Mouse (Mus musculus) stomach, embryonic 16.5 days (tissue): ENCODE measurements at regions not wholly inside any gene's neighbourhood (a gene's known extent, or its start where the extent isn't known, plus 50 kb on each side); places are given as distances from the start of the nearest gene placed in this dataset.

Source experiments
- ATAC-seq: fragments of 200-750 bp; cut with Nextera tagmentation; 2 replicates; pipeline ENCODE4 v1.8.0; 2017; ENCODE audit warnings: moderate number of reproducible peaks, moderate TSS enrichment; ENCODE audit not compliant: insufficient read depth, low FRiP score
- H3K27ac ChIP-seq: fragments of 300-500 bp; sonication (generic); 2 replicates; pipeline ENCODE4 v1.5.1; 2014; ENCODE audit warnings: low read length
- H3K27me3 ChIP-seq: fragments of 300-500 bp; sonication (generic); 2 replicates; pipeline ENCODE4 v1.6.1; 2014; ENCODE audit warnings: low read length, control low read depth, mixed read lengths; ENCODE audit not compliant: control insufficient read depth, insufficient read depth
- H3K36me3 ChIP-seq: fragments of 300-500 bp; sonication (generic); 2 replicates; pipeline ENCODE4 v1.6.1; 2014; ENCODE audit warnings: low read length; ENCODE audit not compliant: control insufficient read depth, insufficient read depth
- H3K4me1 ChIP-seq: fragments of 300-500 bp; sonication (generic); 2 replicates; pipeline ENCODE4 v1.6.1; 2014; ENCODE audit warnings: low read length, control low read depth, mixed read lengths; ENCODE audit not compliant: control insufficient read depth, insufficient read depth
- H3K4me2 ChIP-seq: fragments of 300-500 bp; sonication (generic); 2 replicates; pipeline ENCODE4 v1.6.1; 2014; ENCODE audit warnings: low read depth, low read length, mixed read lengths
- H3K4me3 ChIP-seq: fragments of 300-500 bp; sonication (generic); replicated peaks from 2 replicates; pipeline ENCODE4 v1.5.1; 2014; ENCODE audit warnings: mild to moderate bottlenecking, low read length
- H3K9ac ChIP-seq: fragments of 300-500 bp; sonication (generic); 2 replicates; pipeline ENCODE4 v1.6.1; 2014; ENCODE audit warnings: low read length
- H3K9me3 ChIP-seq: fragments of 300-500 bp; sonication (generic); replicated peaks from 2 replicates; pipeline ENCODE4 v1.6.1; 2016; ENCODE audit warnings: low read length, control low read depth; ENCODE audit not compliant: control insufficient read depth
- WGBS: fragments of 180-500 bp; shearing (Covaris S2); extraction: QIAGEN DNeasy Blood & Tissue Kit; methylation state at CpG from one replicate; pipeline ENCODE4 v1.1.7; 2014; 5-methylcytosine and 5-hydroxymethylcytosine counted together

- no peak overlapping the region for H3K4me3 ChIP-seq
- no peaks in the 10 kb centered on the region for H3K9me3 ChIP-seq
- H3K27me3 ChIP-seq, result no peaks in the 10 kb centered on the region
- H3K27ac ChIP-seq, result no peak overlapping the region
- ATAC-seq, result no peak
- H3K4me1 ChIP-seq, result no peaks in the 10 kb centered on the region; the same call in 1 of the 2 replicates
- no peak overlapping the region for H3K4me2 ChIP-seq
- no peaks in the 10 kb centered on the region for H3K36me3 ChIP-seq
- WGBS, result 35% methylated on average over 7 of the region's 7 CpGs
- H3K9ac ChIP-seq, result no peak overlapping the region
Measured at GRCm38 (mm10) chr9:43492236-43493000, 181.8 kb downstream of the Trim29 start.

GRCm38 (mm10) chr9:43498596-43498995, 187.9 kb downstream of the Trim29 start:
- no peak overlapping the region for H3K27ac ChIP-seq
- H3K4me2 ChIP-seq, result no peak overlapping the region
- 59% methylated on average over 14 of the region's 14 CpGs for WGBS
- no peaks in the 10 kb centered on the region for H3K27me3 ChIP-seq
- H3K4me3 ChIP-seq, result no peak overlapping the region
- H3K9ac ChIP-seq, result no peak overlapping the region
- no peaks in the 10 kb centered on the region for H3K4me1 ChIP-seq
- H3K36me3 ChIP-seq, result no peaks in the 10 kb centered on the region
- ATAC-seq, result no peak
- no peaks in the 10 kb centered on the region for H3K9me3 ChIP-seq

GRCm38 (mm10) chr9:43504270-43504932, 193.8 kb downstream of the Trim29 start:
- H3K27ac ChIP-seq, result peak overlapping the region; percentile 51; the same call in 1 of the 2 replicates
- H3K36me3 ChIP-seq, result no peaks in the 10 kb centered on the region
- no peak overlapping the region for H3K4me3 ChIP-seq
- H3K4me1 ChIP-seq, result no peaks in the 10 kb centered on the region
- ATAC-seq, result no peak
- no peak overlapping the region for H3K4me2 ChIP-seq
- no peak overlapping the region for H3K9ac ChIP-seq
- 55% methylated on average over 14 of the region's 14 CpGs for WGBS
- H3K27me3 ChIP-seq, result no peaks in the 10 kb centered on the region
- no peaks in the 10 kb centered on the region for H3K9me3 ChIP-seq

GRCm38 (mm10) chr9:43505856-43506255, 195.2 kb downstream of the Trim29 start:
- no peaks in the 10 kb centered on the region for H3K36me3 ChIP-seq
- H3K27me3 ChIP-seq, result no peaks in the 10 kb centered on the region
- H3K4me2 ChIP-seq, result no peak overlapping the region
- ATAC-seq, result no peak
- 39% methylated on average over 4 of the region's 4 CpGs for WGBS
- no peak overlapping the region for H3K4me3 ChIP-seq
- no peaks in the 10 kb centered on the region for H3K4me1 ChIP-seq
- no peak overlapping the region for H3K9ac ChIP-seq
- no peak overlapping the region for H3K27ac ChIP-seq
- H3K9me3 ChIP-seq, result no peaks in the 10 kb centered on the region

- no peaks in the 10 kb centered on the region for H3K9me3 ChIP-seq
- no peak overlapping the region for H3K9ac ChIP-seq
- no peaks in the 10 kb centered on the region for H3K4me1 ChIP-seq
- no peaks in the 10 kb centered on the region for H3K27me3 ChIP-seq
- ATAC-seq, result no peak
- H3K27ac ChIP-seq, result no peak overlapping the region
- no peak overlapping the region for H3K4me3 ChIP-seq
- no peak overlapping the region for H3K4me2 ChIP-seq
- H3K36me3 ChIP-seq, result no peaks in the 10 kb centered on the region
- 36% methylated on average over 6 of the region's 6 CpGs for WGBS
Measured at GRCm38 (mm10) chr9:43506276-43506675, 195.6 kb downstream of the Trim29 start.

GRCm38 (mm10) chr9:43512806-43513205, 202.2 kb downstream of the Trim29 start:
- Histone ChIP-seq H3K27ac (no peak overlapping the region), H3K9ac (no peak overlapping the region), H3K4me3 (no peak overlapping the region), H3K4me1 (no peaks in the 10 kb centered on the region), H3K4me2 (no peak overlapping the region), H3K27me3 (no peaks in the 10 kb centered on the region), H3K9me3 (no peaks in the 10 kb centered on the region), H3K36me3 (no peaks in the 10 kb centered on the region)
- 70% methylated on average over 6 of the region's 6 CpGs for WGBS
- ATAC-seq, result no peak

GRCm38 (mm10) chr9:43514731-43515458, 204.2 kb downstream of the Trim29 start:
- H3K27ac ChIP-seq, result no peak overlapping the region
- no peak overlapping the region for H3K4me2 ChIP-seq
- H3K4me3 ChIP-seq, result no peak overlapping the region
- no peaks in the 10 kb centered on the region for H3K9me3 ChIP-seq
- H3K9ac ChIP-seq, result no peak overlapping the region
- no peaks in the 10 kb centered on the region for H3K4me1 ChIP-seq
- H3K36me3 ChIP-seq, result no peaks in the 10 kb centered on the region
- no peak for ATAC-seq
- H3K27me3 ChIP-seq, result no peaks in the 10 kb centered on the region
- 74% methylated on average over 16 of the region's 16 CpGs for WGBS

GRCm38 (mm10) chr9:43520931-43521330, 210.3 kb downstream of the Trim29 start:
- Histone ChIP-seq H3K9ac (no peak overlapping the region), H3K4me1 (no peaks in the 10 kb centered on the region), H3K36me3 (no peaks in the 10 kb centered on the region), H3K27me3 (no peaks in the 10 kb centered on the region), H3K4me3 (no peak overlapping the region), H3K4me2 (no peak overlapping the region), H3K9me3 (no peaks in the 10 kb centered on the region), H3K27ac (no peak overlapping the region)
- ATAC-seq, result no peak
- 88% methylated on average over 3 of the region's 3 CpGs for WGBS

GRCm38 (mm10) chr9:43524947-43525565, 214.4 kb downstream of the Trim29 start:
- WGBS, result 77% methylated on average over 4 of the region's 4 CpGs
- ATAC-seq, result no peak
- H3K9ac ChIP-seq, result no peak overlapping the region
- no peaks in the 10 kb centered on the region for H3K4me1 ChIP-seq
- H3K27me3 ChIP-seq, result no peaks in the 10 kb centered on the region
- H3K27ac ChIP-seq, result no peak overlapping the region
- H3K36me3 ChIP-seq, result no peaks in the 10 kb centered on the region
- no peaks in the 10 kb centered on the region for H3K9me3 ChIP-seq
- H3K4me2 ChIP-seq, result no peak overlapping the region
- H3K4me3 ChIP-seq, result no peak overlapping the region
